Mouse (Mus musculus) ES-E14 (cell line): ENCODE data around the gene Nme3. TPM values are rescaled to one million over a fixed set of nuclear protein-coding genes. Genes with fewer than 3 reads are reported as not detected.

ENCODE experiments used
- DNase-seq: peaks from one replicate; pipeline ENCODE4 v3.0.0-alpha.2; 2013; ENCODE audit warnings: low read depth, low spot score
- H3K27ac ChIP-seq: 2 replicates; pipeline ENCODE4 v1.5.1; 2012; ENCODE audit warnings: low read depth, mild to moderate bottlenecking, low read length, moderate library complexity, mixed read lengths; ENCODE audit not compliant: poor library complexity, insufficient read depth, severe bottlenecking
- H3K36me3 ChIP-seq: 2 replicates; pipeline ENCODE4 v1.6.1; 2012; ENCODE audit warnings: mild to moderate bottlenecking, low read length, moderate library complexity, mixed read lengths; ENCODE audit not compliant: control insufficient read depth, poor library complexity, insufficient read depth, severe bottlenecking
- H3K4me1 ChIP-seq, 2 experiments: fragments of 150-350 bp in 1 of 2; sonication (generic) in 1 of 2; 2 replicates each; pipeline ENCODE4 v1.6.1; 2012; ENCODE audit warnings: low read length in 2 of 2, mild to moderate bottlenecking in 1 of 2, mixed read lengths in 1 of 2; ENCODE audit not compliant: control insufficient read depth in 2 of 2, insufficient read depth in 2 of 2, poor library complexity in 1 of 2
- H3K4me3 ChIP-seq, 2 experiments: fragments of 150-350 bp in 1 of 2; sonication (generic) in 1 of 2; 2 replicates each; pipeline ENCODE4 v1.5.1; 2012; ENCODE audit warnings: low read length in 2 of 2, low read depth in 1 of 2, mild to moderate bottlenecking in 1 of 2, mixed read lengths in 1 of 2; ENCODE audit not compliant: insufficient read depth in 1 of 2, poor library complexity in 1 of 2, severe bottlenecking in 1 of 2
- H3K9ac ChIP-seq: 2 replicates; pipeline ENCODE4 v1.6.1; 2012; ENCODE audit warnings: low read depth, mild to moderate bottlenecking, low read length, mixed read lengths; ENCODE audit not compliant: poor library complexity, insufficient read depth, severe bottlenecking
- H3K9me3 ChIP-seq: fragments of 150-350 bp; sonication (generic); 2 replicates; pipeline ENCODE4 v1.6.1; 2012; ENCODE audit warnings: low read depth, mild to moderate bottlenecking, low read length; ENCODE audit not compliant: control insufficient read depth, insufficient read depth
- CHD2 ChIP-seq: IDR thresholded peaks from 2 replicates; pipeline ENCODE4 v1.6.1; 2014; ENCODE audit warnings: mild to moderate bottlenecking, low read depth, low read length, inconsistent platforms
- HCFC1 ChIP-seq: IDR thresholded peaks from 2 replicates; pipeline ENCODE4 v1.6.1; 2012; ENCODE audit warnings: low read length, inconsistent platforms, borderline replicate concordance; ENCODE audit not compliant: insufficient read depth
- MAFK ChIP-seq: IDR thresholded peaks from 2 replicates; pipeline ENCODE4 v1.6.1; 2014; ENCODE audit warnings: mild to moderate bottlenecking, low read depth, low read length, inconsistent platforms; ENCODE audit not compliant: insufficient read depth
- ZC3H11A ChIP-seq: IDR thresholded peaks from 2 replicates; pipeline ENCODE4 v1.6.1; 2012; ENCODE audit warnings: low read depth, mild to moderate bottlenecking, inconsistent platforms, low read length, borderline replicate concordance
- ZNF384 ChIP-seq: IDR thresholded peaks from 2 replicates; pipeline ENCODE4 v1.6.1; 2012; ENCODE audit warnings: low read depth, low read length, inconsistent platforms
- in situ Hi-C, 2 experiments: fragments of 600-800 bp; cut with MboI; formaldehyde crosslinking; loops; one replicate each; pipeline ENCODE4 v1.15.1; 2025; ENCODE audit warnings: low sequenced_read_pairs in 2 of 2, inconsistent platforms in 1 of 2; ENCODE audit not compliant: unreplicated experiment in 2 of 2
- total RNA-seq: library from RNA; depleted of rRNA; stranded (reverse); fragments of 300-350 nt; gene quantifications from 2 replicates; pipeline ENCODE4 v1.2.3, GENCODE M21; 2012

Gene Nme3
- total RNA-seq, 1 experiment, result 59.4 TPM

- Histone ChIP-seq H3K4me1 (peaks cover 0 to 11% of the 10 kb centered on the region in 2 experiments; a peak in 2 of 4 replicates), H3K9ac (no peak overlapping the region), H3K4me3 (no peak overlapping the region), H3K9me3 (no peaks in the 10 kb centered on the region), H3K36me3 (peaks cover 21% of the 10 kb centered on the region), H3K27ac (no peak overlapping the region)
- in situ Hi-C loops, result no loop called here
- DNase-seq, result no peak
- TF ChIP-seq CHD2 (no peak), ZNF384 (no peak), MAFK (no peak), ZC3H11A (no peak), HCFC1 (no peak)
These were observed 11.9 kb upstream of the Nme3 start for GRCm38 (mm10) chr17:24884391-24884790.

DNA sequence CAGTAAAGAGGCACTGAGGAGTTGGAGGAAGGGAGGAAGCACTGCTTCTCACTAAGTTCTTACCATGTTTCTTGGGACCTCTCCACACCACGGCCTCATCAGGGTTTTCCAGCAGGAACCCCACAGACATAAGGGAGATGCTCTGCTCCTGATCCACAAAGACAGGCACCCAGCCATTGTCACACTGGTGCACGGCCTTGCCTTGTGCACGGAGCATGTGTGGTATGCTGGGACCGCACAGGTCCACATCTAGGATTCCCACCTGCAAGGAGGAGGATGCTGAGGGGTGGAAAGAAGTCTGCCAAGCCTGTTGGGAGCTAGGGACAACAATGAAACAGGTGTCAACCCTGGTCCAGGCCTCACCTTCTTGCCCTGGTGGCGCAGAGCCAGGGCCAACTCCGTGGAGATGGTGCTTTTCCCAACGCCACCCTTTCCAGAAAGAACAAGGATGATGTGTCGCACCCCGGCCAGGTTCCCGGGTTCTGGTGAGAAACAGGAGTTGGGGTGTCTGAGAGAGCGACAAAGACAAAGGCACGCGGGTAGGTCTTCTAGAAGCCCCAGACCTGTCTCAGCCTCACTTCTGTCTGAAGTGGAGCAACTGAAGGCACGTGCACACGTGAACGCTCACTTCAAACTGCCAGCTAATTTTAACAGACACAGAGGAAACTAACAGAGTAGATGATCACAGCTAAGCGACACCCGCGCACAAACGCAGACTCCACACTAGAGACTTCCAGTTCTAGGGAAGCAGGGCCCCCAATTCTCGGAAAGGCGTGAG is 10.8 kb upstream of the Nme3 start:
- Histone ChIP-seq H3K9ac (peak overlapping the region; percentile 82), H3K4me1 (peaks cover 0 to 12% of the 10 kb centered on the region in 2 experiments; a peak in 2 of 4 replicates), H3K36me3 (peaks cover 26% of the 10 kb centered on the region), H3K9me3 (no peaks in the 10 kb centered on the region), H3K27ac (no peak overlapping the region; the same call in 1 of the 2 replicates), H3K4me3 (peak overlapping the region; percentile 74 to 90)
- TF ChIP-seq CHD2, result no peak
- TF ChIP-seq HCFC1, result no peak
- no peak for TF ChIP-seq ZC3H11A
- DNase-seq, result no peak
- in situ Hi-C loops, result no loop called here

- in situ Hi-C loops, result no loop called here
- Histone ChIP-seq H3K9ac (peak within 1 kb of the TSS; percentile 86), H3K27ac (peak within 1 kb of the TSS; percentile 28; the same call in 1 of the 2 replicates), H3K4me1 (peaks cover 0 to 11% of the 10 kb centered on the region in 2 experiments; a peak in 2 of 4 replicates), H3K9me3 (no peaks in the 10 kb centered on the region), H3K4me3 (peak within 1 kb of the TSS; percentile 88 to 90), H3K36me3 (peaks cover 34% of the 10 kb centered on the region)
- peak; percentile 98 for DNase-seq
- TF ChIP-seq ZNF384, result peak; percentile 88
- peak; percentile 99 for TF ChIP-seq CHD2
- TF ChIP-seq HCFC1, result peak; percentile 60; the same call in 1 of the 2 replicates
- TF ChIP-seq ZC3H11A, result no peak
These were observed 10.0 kb upstream of the Nme3 start, which contains the start of the genes Nubp2 and Spsb3 for GRCm38 (mm10) chr17:24886134-24886931. Nubp2 (minus strand) TSS chr17:24886349. Spsb3 (plus strand) TSS chr17:24886643.

DNA sequence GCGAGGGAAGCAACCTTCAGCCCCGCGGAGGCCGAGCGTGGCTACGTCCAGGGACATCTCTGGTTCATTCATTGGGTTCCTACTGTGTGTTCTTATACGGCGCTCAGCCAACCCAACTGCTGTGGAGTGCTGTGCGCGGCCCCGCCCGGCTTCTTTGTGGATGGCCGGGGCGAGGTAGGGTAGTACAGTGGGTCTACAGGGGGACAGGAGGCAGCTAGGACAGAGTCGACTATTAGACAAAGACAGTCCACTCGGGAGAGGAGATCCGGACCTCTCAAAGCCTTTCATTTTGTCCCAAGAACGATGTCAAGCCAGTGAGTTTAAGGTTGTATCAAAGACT is 9.4 kb upstream of the Nme3 start:
- peaks cover 36% of the 10 kb centered on the region for H3K36me3 ChIP-seq
- H3K27ac ChIP-seq, result peak overlapping the region; percentile 28; the same call in 1 of the 2 replicates
- H3K9ac ChIP-seq, result peak overlapping the region; percentile 86
- peak overlapping the region; percentile 77 to 88 for H3K4me3 ChIP-seq
- in situ Hi-C loops, result no loop called here
- TF ChIP-seq MAFK, result no peak
- TF ChIP-seq ZNF384, result no peak
- no peak for TF ChIP-seq ZC3H11A
- no peak; the same call in 1 of the 2 replicates for TF ChIP-seq HCFC1
- no peak for TF ChIP-seq CHD2
- DNase-seq, result no peak
- H3K4me1 ChIP-seq, result peaks cover 0 to 8% of the 10 kb centered on the region in 2 experiments; a peak in 2 of 4 replicates
- H3K9me3 ChIP-seq, result no peaks in the 10 kb centered on the region
